Mouse (Mus musculus): ENCODE data around the gene Kif2c.

DNA sequence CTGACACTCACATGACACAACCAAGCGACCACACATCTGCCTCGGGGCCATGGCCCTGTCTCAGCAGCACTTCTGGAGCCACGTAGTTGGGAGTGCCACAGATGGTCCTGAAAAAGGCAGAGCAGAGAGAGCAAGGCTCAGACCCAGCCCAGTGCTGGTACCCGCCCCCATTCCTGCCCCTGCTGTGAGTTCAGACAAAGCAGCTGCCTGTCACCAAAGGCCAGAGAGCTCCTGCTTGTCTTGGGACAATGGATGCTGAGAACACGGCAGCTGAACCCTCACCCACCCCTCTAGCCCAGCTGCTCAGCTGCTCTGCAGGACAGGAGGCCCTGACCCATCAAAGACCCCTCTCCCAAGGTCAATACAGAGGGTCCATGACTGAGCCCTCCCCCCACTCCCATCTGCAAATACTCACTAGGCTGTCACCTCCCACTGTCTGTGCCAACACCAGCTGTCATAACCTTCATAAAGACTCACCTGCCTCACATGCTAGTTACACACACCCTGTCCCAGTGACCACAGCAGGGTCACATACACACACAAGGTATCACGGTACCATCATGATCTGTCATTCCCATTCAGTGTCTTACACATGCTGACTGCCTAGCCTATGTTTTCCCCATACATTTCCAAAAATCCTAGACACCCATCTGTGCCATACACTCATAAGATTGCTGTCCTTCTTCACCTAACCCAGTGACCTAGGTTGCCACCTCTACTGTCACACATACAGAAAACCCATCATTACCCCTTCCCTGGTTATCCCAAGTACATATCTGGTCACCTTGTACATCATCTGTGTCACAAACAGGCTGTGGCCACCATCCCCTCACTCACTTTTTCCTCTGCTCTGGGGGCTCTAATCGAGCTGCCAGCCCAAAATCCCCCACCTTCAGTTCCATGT is 50.3 kb downstream of the Kif2c start:
- TF ChIP-seq POLR2A (IDR thresholded peaks at IDR 0.05; ENCODE audit: control insufficient read depth in 1 of 2, insufficient read depth in 1 of 2, low read depth in 1 of 2, low read length in 2 of 2, poor library complexity in 1 of 2) (no peak), ZC3H11A (IDR thresholded peaks at IDR 0.05; ENCODE audit: low read depth, low read length) (no peak), JUND (IDR thresholded peaks at IDR 0.05; ENCODE audit: low read depth, low read length) (no peak), SMC3 (IDR thresholded peaks at IDR 0.05; ENCODE audit: low read depth, low read length) (no peak), CTCF (IDR thresholded peaks at IDR 0.05 in 2 of 3, conservative IDR thresholded peaks at IDR 0.05 in 1 of 3; ENCODE audit: control insufficient read depth in 1 of 3, insufficient read depth in 1 of 3, low read depth in 2 of 3, low read length in 3 of 3, poor library complexity in 1 of 3, severe bottlenecking in 1 of 3) (no peak), BHLHE40 (IDR thresholded peaks at IDR 0.05; ENCODE audit: borderline replicate concordance, low read depth, low read length) (no peak), GABPA (IDR thresholded peaks at IDR 0.05; ENCODE audit: low read depth, low read length) (no peak), MEF2A (IDR thresholded peaks at IDR 0.05; ENCODE audit: extremely low read depth, insufficient replicate concordance, low read depth, low read length, poor library complexity, severe bottlenecking) (no peak), UBTF (IDR thresholded peaks at IDR 0.05; ENCODE audit: borderline replicate concordance, insufficient read depth, low read depth, low read length) (no peak), MAX (IDR thresholded peaks at IDR 0.05; ENCODE audit: low read length) (no peak), ZMIZ1 (IDR thresholded peaks at IDR 0.05; ENCODE audit: low read depth, low read length) (no peak), ZNF384 (IDR thresholded peaks at IDR 0.05; ENCODE audit: low read depth, low read length) (no peak), TAL1 (IDR thresholded peaks at IDR 0.05; ENCODE audit: low read length) (no peak)
